Mouse (Mus musculus): ENCODE measurements around the gene Ak1. TPM values are rescaled to one million over a fixed set of nuclear protein-coding genes. Genes with fewer than 3 reads are reported as not detected.
A peak's percentile ranks its signal among the peaks of the same experiment; 100 is the strongest.

The Ak1 gene
- total RNA-seq, 2 experiments from 2014 or later: 156 TPM

DNA sequence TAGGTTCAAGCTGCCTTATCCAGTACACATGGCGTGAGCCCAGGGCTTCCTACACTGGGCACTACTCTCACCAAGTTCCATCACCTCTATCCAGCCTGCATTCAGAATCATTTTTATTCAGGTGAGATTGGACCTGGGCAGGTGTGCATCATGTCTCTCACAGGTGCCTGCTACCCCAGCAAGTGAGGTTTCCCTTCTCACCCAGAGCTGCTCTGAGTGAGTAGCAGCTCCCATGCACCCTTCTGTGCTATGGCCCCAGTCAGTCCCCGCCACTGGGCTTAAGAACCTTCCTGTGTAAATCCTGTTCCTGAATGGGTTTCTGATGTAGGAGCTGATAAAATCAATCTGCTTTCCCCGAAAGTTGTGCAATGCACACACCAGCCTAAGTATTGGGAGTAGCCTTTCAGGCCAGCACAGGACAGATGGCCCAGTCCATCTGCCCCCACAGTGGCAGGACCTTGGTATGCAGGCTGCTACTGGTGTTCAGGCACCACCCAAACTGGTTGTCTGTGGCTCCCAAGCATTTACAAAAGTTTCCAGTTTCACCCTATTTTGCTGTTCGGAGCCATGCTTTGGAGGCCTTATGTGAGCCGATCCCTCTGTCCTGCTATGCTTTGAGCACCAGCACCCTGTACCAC lies 2.7 kb downstream of the Ak1 start:
- intact Hi-C loops (cut with DNase I): no loop called here
- no peak for DNase-seq (ENCODE audit: extremely low spot score in 1 of 2, low spot score in 2 of 2)

DNA sequence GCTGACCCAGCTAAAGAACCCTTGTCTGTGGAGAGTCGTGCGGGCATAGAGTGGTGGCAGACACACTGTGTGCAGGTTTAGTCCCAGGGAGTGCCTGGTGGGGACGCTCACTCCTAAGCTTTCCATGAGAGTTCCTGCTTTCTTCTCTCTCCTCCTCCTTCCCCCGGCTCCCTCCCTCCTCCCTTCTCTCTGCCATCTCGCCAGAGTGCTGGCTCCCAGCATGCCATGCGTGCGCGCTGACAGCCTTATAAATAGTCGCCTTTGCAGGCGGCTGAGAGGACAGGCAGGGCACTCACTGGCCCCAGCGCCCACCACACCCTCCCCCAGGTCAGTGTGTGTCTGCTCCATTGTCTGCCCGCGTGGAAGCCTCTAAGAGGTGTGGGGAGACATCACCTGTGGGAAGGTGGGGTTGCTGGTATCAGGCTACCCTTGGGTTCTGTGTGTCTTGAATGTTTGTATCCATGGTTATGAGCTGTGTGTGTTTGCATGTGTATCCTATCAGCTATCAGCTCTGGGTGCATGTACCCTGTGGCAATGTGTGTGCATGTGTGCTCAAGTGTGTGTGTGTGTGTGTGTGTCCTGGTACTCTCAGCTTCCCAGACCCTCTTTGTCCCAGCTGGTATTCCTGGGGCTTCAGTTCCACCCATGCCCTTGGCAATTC lies 3.8 kb downstream of the Ak1 start:
- intact Hi-C loops (cut with DNase I): no loop called here
- peak; percentile 82 to 89 for DNase-seq (ENCODE audit: extremely low spot score in 1 of 2, low spot score in 2 of 2)

DNA sequence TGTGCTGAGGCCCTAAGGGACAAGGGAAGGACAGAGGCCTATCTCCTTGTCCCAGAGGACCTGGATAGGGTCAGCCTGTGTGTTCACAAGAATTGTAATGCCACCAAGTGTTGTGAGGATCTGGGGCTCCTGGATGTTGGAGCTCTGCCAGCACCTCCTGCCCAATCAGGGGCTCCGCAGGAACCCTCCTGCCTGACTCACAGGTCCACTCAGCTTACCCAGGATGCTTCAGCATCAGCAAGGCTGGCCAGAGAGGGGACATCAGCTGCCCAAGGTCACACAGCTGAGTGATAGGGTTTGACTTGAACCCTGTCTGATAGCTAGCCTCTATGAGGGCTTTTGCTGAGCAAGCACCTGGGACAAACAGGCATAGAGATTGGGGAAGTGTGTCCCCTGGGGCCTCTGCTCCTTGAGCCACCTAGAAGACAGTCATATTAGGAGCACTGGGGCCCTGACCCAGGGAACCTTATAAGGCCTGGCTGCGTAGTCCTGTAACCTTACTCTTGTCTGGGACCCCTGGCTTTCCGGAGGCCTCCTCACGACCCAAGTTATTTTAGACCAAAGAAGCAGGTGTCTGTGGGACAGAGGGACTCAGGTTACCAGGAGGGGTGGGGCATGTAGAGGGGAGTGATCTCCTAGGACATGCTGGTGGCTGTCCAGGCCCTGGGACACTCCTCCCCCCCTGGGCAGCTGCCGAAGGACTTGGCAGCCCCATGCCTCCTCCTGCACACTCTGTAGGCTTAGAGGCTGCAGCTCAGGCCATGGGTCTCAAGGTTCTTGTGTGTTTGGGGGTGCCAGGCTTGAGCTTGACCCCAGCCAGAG lies 4.5 kb downstream of the Ak1 start:
- peak in 1 of 2 experiments; percentile 75 for DNase-seq (ENCODE audit: extremely low spot score in 1 of 2, low spot score in 2 of 2)

DNA sequence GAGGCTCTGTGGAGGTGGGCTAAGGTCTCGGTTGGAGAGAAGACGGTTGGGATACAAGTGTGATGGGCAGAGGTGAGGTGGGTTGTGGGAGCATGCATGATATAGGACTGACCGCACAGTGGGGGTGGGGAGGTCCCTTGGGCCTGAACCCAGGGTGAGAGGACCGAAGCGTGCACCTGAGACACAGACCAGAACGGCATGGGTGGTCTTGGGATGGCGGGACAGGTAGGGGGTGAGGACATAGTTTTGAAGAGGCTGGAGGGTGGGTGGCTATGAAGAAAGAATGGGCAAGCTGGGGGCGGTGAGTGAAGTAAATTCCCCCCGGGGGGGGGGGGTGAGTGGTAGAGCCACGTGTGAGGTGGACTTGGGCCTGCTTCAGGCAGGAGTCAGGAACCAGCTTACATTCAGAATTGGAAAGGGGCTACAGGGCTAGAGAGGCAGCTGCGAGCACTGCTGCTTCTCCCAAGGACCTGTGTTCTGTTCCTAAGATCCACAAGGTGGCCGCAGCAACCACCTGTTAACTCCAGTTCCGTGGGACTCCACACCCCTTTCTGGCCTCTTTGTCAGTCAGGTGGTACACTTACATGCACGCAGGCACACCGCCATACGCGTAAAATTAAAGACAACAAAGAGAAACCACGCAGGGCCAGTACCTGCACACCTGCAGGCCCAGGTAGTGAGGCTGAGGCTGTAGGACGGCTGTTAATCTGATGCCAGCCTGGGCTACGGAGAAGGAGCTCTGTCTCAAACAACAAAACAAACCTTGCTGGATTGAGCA lies 5.9 kb downstream of the Ak1 start:
- intact Hi-C loops (cut with DNase I): no loop called here
- peak in 1 of 2 experiments; percentile 47 for DNase-seq (ENCODE audit: extremely low spot score in 1 of 2, low spot score in 2 of 2)

More for the DNA sequence above, 4.5 kb downstream of the Ak1 start:
- intact Hi-C loops (cut with DNase I): no loop called here

DNA sequence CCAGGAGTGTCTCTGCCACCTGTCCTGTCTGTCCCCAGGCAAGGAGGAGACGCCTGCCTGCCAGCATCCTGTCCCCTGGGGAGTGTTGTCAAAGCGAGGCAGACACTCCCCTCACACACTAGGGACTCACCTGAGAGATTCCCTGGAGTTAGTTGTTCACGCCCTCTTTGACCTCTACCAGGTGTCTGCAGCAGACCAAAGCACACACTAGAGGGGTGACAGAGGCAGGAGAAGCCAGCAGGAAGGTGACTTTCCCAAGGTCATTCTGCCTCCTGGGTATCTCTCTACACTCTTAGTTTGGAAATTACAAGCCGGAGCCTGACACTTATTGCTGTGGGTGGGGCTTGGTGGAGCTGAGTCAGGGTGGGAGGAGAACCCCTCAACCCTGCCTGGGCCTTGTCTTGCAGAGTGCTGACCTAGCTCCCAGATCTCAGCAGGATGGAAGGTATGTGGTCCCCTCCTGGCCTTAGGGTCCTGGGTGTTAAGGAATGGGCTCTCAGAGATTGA lies 6.5 kb downstream of the Ak1 start:
- no peak for DNase-seq (ENCODE audit: extremely low spot score in 1 of 2, low spot score in 2 of 2)
- intact Hi-C loops (cut with DNase I): no loop called here

DNA sequence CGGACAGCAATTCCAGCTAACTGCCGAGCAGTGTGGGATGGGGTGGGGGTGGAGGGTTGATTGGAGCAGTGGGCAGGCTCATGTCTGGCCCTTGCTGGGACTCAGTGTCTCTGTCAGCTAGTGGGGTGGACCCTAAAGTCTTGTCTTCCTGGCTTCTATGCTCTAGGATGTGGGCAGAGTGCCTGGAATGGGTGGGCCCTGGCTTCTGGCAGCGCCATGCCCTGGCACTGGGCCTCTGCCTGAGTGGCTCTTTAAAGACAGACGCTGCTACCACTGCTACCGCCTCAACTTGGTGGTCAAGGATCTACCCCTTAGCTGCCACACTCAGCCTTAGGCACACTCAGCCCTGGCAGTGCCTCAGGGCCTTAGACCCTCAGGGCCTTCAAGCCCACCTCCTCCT lies 7.2 kb downstream of the Ak1 start:
- DNase-seq (ENCODE audit: extremely low spot score in 1 of 2, low spot score in 2 of 2): peak; percentile 71 to 78
- intact Hi-C loops (cut with DNase I): no loop called here

DNA sequence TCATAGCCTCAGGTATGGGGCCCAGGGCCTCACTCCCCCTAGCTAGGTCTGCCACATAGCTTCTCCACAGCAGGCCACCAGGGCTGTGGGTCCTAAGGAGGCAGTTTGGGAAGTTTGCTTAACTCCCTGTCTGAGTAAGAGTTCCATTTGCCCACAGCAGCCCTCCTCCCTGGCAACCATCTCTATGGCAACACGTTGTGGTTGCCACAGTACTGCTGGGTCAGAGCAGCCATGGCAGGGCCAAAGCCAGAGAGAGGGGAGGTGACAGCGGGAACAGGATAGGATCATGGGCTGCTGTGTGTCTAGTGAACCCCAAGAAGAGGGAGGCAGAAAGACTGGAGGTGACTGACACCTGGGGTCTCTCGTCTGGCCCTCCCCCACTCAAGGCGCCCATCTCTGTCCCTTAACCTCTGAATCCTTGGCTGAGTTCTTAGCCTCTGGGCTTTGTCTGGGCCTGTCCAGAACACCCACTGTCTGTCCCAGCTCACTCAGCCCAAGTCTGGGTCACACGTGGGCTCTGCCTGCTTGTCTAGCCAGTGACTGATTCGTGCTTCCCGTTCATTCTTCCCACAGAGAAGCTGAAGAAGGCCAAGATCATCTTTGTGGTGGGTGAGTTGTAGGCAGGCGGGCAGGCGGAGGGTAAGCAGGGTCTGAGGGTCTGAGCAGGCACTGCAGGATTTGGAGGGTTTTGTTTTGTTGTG lies 7.9 kb downstream of the Ak1 start:
- intact Hi-C loops (cut with DNase I): no loop called here
- peak in 1 of 2 experiments; percentile 77 for DNase-seq (ENCODE audit: extremely low spot score in 1 of 2, low spot score in 2 of 2)

DNA sequence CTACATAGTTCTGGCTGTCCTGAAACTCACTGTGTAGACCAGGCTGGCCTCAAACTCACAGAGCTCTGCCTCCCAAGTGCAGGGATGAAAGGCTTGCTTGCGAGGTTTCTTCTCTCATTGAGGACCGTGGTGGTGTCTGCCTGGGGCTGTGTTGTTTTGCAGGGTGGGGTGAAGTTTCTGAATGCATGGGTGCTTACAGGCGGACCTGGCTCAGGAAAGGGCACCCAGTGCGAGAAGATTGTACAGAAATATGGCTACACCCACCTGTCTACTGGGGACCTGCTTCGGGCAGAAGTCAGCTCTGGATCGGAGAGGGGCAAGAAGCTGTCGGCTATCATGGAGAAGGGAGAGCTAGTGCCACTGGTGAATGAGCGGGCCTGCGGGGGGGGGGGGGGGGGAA lies 8.5 kb downstream of the Ak1 start:
- no peak for DNase-seq (ENCODE audit: extremely low spot score in 1 of 2, low spot score in 2 of 2)
- intact Hi-C loops (cut with DNase I): no loop called here

DNA sequence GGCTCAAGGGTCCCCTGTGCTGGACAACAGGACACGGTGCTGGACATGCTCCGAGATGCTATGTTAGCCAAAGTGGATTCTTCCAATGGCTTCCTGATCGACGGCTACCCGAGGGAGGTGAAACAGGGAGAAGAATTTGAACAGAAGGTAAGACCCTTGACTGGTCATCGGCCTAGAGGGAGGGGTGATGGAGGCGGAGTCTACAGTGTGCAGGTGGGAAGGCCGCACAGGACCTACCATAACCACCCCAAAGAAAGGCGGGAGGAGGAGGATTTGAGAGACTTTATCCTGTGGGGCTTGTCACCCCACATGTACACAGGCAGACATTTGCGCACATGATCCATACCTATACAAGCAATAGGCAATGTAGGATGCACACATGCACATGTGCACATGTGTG lies 9.5 kb downstream of the Ak1 start:
- intact Hi-C loops (cut with DNase I): loop anchor here (1.0 kb wide), 1 partner anchor 58 kb away; no protein-coding TSS in a partner anchor
- no peak for DNase-seq (ENCODE audit: extremely low spot score in 1 of 2, low spot score in 2 of 2)

DNA sequence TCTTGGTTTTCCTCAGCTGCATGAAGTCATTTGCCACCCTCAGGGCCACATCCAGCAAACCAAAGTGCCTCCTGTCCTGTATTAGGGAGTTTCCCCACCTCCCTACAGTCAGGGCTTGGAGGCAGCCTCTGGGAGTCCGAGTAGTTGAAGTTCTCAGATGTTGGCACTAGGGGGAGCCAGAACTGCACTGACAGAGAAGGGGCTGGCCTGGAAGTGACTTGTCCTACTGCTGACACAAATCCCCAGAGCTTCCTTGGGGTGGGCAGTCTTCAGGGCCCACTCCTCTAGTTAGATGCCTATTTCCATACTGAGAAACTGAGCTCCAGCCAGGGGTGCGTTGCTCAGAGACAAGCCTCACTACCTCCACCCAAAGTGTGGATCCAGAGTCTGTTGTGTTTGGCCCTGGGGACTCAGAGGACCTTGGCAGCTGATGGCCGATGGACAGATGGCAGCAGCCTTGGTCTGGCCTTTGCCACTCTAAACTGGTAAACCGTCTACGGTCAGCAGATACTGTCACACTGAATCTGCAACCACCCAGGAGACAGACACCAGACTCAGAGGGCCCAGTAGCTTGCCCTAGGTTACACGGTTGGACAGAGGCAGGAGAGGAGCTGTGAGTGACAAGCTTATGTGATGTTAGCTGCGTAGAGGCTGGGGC lies 10.3 kb downstream of the Ak1 start:
- intact Hi-C loops (cut with DNase I): loop anchor here (1.0 kb wide), 1 partner anchor 57 kb away; no protein-coding TSS in a partner anchor
- DNase-seq (ENCODE audit: extremely low spot score in 1 of 2, low spot score in 2 of 2): peak; percentile 63 to 84

DNA sequence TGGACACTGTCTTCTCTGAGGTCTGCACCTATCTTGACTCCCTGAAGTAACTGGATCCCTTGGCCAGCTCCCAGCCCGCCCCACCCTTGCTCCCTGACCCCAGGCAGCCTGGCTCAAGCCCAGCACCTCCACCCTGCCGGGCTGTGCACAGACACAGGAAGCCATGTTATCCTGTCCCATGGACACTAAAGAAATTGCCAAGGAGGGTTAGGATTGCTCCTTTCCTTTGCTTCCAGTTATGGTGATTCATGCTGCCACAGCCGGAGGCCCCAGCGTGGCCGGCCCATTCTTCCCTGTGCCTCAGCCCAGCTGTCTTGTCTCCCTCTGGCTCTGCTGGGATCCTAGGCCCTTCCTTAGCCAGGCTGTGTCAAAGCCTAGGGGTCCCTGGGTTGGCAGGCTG lies 12.1 kb downstream of the Ak1 start:
- DNase-seq (ENCODE audit: extremely low spot score in 1 of 2, low spot score in 2 of 2): no peak
- intact Hi-C loops (cut with DNase I): no loop called here

DNA sequence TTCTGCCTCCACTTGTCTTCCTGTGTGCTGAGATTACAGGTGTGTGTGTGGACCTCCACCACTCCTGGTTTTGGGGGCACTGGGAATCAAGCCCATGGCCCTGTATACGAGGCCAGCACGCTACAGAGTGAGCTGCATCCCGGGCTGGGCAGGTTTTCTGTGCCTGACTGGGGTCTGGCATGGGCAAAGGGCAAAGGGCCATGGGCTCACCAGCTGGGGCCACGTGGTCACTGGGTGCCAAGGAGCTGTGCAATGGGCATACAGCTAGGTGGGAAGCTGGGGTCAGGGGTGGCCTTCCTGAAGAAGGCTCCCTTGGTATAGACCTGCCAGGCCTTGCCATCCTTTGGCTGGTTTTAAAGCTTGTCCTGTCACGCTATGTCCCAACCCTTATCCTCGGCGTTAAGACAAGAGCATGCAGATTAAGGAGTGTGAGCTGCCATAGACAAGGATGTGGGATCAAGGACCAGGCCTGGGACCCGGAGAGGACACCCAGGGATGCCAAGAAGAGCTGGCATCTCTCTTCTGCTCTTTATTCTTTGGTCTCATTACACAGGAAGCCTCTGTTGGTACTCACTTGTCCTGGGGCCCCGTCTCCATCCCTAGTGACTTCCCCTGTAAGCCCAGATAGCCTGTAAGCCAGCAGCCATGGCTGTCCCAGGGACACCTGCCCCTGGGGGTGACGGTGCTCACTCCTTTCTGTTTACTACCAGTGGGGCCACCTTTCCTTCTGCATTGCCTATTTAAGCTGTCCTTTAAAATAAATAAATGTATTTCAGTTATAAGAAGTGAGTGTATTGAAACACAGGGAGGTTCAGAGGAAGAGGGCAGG lies 12.9 kb downstream of the Ak1 start:
- intact Hi-C loops (cut with DNase I): no loop called here
- DNase-seq (ENCODE audit: extremely low spot score in 1 of 2, low spot score in 2 of 2): no peak

DNA sequence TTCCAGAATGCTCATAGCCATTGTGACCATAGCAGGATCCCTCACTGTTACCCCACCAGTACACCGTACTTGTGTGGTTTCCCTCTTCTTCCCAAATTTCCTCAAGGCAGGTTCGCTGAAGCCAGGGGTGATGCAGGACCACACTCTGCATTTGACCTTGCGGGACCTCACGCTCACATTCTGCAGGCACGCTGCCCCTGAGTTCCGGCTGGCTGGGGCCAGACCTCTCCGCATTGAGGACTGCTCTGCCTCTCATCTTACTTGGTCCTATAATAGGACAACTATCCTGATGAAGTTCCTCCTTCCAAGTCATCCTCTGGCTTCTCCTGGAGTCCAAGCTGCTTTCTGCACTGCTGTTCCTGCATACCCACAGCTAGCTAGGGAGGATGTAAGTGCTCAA lies 15.1 kb downstream of the Ak1 start:
- intact Hi-C loops (cut with DNase I): no loop called here

DNA sequence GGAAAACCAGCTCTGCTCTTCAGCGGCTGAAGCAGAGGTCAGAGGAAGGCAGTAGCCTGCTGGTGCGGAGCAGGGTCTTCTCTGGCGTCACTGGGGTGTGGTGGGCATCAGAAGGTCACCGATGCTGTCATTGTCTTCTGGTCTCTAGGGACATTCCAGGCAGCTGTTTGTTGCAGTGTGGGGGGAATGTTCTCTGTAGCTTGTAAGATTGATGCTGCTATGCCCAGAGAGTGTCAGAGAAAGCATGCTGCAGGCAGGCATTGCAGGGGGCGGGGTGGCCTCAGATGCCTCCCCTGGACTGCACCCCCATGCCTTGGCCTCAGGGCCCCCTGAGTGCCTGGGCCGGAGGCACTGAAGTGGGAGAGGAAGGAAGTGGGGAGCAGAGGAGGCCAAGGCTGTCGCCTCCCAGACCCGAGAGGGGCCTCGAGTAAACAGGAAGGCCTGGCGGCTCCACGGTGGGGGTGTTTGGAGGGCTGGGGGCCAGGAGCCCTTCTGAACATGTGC lies 16.3 kb downstream of the Ak1 start:
- intact Hi-C loops (cut with DNase I): no loop called here
- peak in 1 of 2 experiments; percentile 87 for DNase-seq (ENCODE audit: extremely low spot score in 1 of 2, low spot score in 2 of 2)

More for the DNA sequence above, 15.1 kb downstream of the Ak1 start:
- no peak for DNase-seq (ENCODE audit: extremely low spot score in 1 of 2, low spot score in 2 of 2)

DNA sequence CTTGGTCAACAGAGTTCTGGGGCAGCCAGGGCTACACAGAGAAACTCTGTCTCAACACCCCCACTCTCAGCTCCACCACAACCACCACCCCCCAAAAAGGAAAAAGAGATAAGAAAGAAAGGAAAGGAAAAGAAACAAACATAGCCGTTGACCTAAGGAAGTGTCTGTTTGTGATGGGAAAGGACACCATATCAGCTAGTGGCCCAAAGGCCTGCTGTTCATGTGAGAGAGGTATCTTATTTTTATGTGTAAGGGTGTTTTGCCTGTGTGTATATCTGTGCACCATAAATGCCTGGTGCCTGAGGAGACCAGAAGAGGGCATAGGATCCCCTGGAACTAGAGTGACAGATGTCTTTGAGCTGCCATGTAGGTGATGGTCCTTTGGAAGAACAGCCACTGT lies 18.1 kb downstream of the Ak1 start:
- intact Hi-C loops (cut with DNase I): no loop called here
- no peak for DNase-seq (ENCODE audit: extremely low spot score in 1 of 2, low spot score in 2 of 2)

DNA sequence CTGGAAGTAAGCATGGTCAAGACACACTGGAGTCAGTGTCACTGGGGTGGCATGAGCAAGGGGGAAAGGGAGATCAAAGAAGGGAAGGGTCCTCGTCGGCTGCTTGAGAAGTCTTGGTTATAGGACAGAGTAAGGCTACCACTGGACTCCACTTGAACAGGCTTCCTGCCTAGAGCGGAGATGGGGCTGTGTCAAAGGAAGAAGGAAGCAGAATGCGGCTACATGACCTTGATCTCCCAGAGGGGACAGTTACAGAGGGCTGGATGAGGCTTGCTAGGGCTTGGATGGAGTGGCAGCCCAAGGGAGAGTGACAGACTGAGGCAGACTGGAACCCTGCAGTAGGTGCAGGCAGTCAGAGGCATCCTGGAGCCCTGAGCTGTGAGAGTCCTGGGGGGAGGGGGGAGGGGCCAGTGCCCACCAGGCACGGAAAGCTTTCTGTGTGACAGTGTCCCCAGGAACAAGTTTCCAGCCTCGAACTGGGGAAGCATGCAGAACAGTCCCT lies 19.0 kb downstream of the Ak1 start:
- intact Hi-C loops (cut with DNase I): no loop called here
- no peak for DNase-seq (ENCODE audit: extremely low spot score in 1 of 2, low spot score in 2 of 2)

DNA sequence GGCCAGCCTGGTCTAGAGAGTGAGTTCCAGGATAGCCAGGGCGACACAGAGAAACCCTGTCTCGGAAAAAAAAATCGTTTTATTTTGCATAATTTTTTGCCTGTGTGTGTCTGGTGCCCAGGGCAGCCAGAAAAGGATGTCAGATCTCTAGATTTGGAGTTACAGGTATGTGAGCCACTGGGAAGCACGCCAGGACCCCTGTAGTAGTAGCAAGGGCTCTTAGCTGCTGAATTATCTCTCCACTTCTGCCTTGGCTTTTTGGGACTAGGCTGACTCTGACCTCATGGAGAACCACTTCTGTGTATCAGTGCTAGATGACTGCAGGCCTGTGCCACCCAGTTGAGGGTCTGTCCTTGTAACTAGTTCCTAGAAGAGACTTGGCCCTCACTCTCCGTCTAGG lies 20.3 kb downstream of the Ak1 start:
- DNase-seq (ENCODE audit: extremely low spot score in 1 of 2, low spot score in 2 of 2): no peak
- intact Hi-C loops (cut with DNase I): no loop called here

Measured in left cerebral cortex, postnatal 10 days (tissue).